Mouse (Mus musculus) ZHBTc4 (cell line): ENCODE measurements around the gene Pakap.
A peak's percentile ranks its signal among the peaks of the same experiment; 100 is the strongest.

Source experiments
- DNase-seq: peaks from one replicate; pipeline ENCODE4 v3.0.0-alpha.2; 2011; ENCODE audit warnings: low read depth, low spot score

Pakap gene

DNA sequence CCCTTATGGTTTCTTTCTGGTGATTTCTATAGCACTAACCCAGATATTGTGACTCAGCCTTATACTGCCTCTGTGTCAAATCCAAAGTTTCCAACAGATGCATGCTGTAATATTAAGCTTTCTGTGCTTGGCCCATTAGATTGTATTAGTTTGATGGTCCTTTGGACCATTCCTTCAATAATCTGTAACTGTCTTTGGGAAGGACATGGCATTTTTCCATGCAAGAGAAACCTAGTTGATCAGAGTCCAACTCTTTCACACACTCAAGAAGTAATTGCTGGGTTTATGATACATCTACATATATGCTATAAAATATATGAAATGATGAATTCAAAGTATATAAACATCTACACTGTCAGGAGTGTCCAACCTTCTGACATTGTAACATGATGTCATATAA lies 147.9 kb downstream of the Pakap start:
- no peak for DNase-seq

- DNase-seq: no peak
Measured at GRCm38 (mm10) chr4:57716735-57717134, 148.8 kb downstream of the Pakap start.

- DNase-seq: no peak
Measured at GRCm38 (mm10) chr4:57717354-57717753, 149.4 kb downstream of the Pakap start, which contains the start of gene Akap2. TSS of gene Akap2 (plus strand) at chr4:57717657.

GRCm38 (mm10) chr4:57719370-57719769 lies 151.4 kb downstream of the Pakap start:
- DNase-seq: peak; percentile 57

GRCm38 (mm10) chr4:57720869-57721361 lies 152.9 kb downstream of the Pakap start:
- peak; percentile 37 for DNase-seq

DNA sequence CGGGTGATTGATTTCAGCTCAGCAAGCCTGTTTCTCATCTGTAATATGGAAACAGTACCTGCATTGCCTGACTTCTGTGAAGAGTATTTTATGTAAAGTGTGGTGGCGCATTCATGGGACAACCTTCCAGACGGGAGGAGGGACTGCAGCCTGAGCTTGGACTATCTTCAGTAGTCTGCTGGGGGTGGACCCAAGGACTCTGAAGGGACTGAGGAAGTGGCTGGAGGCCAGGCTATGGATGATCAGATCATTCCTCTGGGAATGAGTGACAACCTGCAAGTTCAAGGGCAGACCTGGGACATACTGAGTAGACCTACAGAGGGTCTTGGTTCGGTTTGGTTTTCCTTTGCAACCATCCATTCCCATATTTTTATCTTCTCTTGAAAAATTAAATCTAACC lies 154.3 kb downstream of the Pakap start:
- DNase-seq: no peak

- peak; percentile 73 for DNase-seq
Measured at GRCm38 (mm10) chr4:57723659-57724058, 155.7 kb downstream of the Pakap start.

- DNase-seq: no peak
Measured at GRCm38 (mm10) chr4:57725569-57725968, 157.6 kb downstream of the Pakap start.

DNA sequence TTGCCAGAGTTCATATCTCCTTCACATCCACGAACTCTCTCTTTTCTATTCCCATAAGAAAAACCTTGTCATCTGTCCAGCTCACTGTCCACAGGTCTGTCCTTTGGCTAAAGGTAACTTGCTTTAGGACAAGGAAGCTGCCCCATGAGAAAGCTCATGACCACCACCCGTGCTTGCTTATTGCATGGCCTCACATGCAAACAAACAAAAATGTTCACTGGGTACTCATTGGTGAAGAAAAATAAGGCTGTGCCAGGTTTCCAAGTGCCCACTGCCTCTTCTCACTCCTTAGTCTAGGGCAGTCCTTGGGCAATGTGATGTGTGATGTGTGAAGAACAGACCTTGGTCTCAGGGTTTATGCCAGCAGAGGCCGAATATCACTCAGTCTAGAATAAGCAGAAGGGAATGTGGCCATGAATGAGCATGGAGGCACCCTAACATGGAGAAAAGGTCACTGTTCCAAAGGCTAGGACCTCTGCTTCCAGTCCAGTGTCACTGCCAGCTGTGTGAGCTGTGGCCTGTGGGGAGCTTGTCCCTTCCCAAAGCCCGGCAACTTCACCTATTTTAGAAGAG lies 160.7 kb downstream of the Pakap start:
- DNase-seq: no peak

- DNase-seq: no peak
Measured at GRCm38 (mm10) chr4:57730047-57730446, 162.1 kb downstream of the Pakap start.

DNA sequence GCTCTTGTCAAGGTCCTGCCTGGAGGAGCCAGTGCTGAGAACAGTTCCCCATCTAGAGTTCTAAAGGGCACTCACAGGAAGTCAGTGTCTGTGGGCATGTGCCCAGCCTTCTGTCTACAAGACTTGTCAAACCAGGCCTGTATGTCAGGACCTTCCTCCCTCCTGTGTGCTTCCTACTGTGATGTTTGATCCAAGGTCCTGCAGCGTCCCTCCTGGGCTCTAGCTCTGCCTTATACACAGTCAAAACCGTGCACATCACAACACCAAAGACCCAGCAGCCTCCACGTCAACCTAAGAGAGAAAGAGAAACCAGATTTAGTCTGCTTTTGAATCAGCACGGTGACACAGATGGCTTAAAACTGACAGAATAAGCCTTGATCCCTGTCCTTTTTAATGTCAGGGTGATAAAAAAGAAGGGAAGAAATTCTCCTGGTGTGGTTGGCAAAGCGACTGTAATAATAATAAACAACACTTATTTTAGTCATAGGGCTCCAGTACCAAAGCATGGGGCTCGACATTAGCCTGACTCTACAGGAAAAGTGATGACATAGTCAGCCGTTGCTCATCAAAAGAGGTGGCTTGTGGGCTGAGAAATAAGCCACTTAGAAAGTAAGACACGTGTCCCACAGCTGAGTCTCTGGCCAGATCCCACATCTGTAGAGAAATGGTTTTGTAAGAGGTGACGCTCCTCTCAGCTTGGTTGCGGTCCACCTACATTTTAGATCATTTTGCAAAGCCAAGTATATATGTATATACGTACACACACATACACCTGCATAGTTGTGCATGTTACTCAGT lies 163.0 kb downstream of the Pakap start:
- no peak for DNase-seq

GRCm38 (mm10) chr4:57732351-57732750 lies 164.4 kb downstream of the Pakap start:
- DNase-seq: no peak

DNA sequence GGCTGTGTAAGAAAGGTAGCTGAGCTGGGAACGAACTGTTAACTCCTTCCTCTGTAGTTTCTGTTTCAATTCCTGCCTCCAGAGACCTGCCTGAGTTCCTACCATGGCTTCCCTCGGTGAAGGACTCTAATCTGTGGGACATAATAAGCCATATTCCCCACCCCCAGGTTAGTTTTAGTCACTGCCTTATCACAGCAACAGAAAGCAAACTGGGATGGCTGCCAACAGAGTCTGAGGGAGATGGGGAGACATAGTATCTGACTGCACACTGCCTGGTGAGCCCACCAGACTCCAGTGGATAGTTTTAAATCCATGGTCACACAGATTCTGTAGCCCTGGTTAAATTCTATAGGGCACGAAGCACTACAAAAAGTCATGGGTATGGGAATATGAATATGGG lies 165.5 kb downstream of the Pakap start:
- no peak for DNase-seq

DNA sequence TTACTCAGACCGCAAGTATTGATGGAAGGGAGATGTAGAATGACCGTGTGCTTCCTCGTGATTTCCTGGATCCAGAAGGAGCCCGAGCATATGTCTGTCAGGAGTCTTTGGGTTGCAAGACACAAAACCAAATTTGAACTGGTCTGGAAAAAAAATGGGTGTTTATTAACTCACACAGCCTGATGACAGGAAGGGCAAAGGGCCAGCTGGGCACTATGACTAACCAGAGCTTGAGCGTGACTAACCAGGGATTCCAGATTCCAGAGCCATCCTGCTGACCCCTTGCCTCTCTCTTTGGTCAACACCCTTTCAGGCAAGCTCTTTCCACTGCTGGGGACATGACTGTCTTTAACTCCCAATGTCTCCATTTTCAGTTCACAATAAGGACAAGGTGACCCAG lies 167.4 kb downstream of the Pakap start:
- no peak for DNase-seq

- DNase-seq: no peak
Measured at GRCm38 (mm10) chr4:57738856-57739552, 171.0 kb downstream of the Pakap start.

DNA sequence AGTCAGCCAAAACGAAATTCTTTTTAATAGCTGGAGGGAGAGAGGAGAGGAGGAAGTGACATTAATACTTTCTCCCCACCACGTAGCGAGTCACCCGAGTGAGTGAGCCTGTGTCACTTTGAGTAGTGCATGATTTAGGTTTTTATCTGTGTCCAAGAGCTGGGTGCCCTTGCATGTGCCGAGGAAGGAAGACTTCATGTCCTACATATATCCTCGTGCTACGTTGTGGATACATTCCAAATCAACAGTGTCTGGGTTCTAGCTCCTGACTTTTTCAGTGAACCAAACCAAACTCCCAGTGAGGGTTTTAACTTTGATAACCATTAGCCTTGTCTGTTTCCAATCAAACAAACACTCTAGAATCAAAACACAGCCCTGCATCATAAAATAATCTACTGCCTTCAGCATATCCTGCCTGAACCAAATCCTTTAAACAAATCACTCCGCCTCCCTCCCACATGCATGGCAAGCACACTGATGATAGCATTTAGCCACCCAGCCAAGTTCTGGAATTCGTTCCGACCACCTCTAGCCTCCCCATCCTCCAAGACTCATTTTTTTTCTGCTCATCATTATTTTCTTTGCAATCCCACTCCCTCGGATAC lies 175.4 kb downstream of the Pakap start:
- no peak for DNase-seq

GRCm38 (mm10) chr4:57750651-57751050 lies 182.7 kb downstream of the Pakap start:
- no peak for DNase-seq

DNA sequence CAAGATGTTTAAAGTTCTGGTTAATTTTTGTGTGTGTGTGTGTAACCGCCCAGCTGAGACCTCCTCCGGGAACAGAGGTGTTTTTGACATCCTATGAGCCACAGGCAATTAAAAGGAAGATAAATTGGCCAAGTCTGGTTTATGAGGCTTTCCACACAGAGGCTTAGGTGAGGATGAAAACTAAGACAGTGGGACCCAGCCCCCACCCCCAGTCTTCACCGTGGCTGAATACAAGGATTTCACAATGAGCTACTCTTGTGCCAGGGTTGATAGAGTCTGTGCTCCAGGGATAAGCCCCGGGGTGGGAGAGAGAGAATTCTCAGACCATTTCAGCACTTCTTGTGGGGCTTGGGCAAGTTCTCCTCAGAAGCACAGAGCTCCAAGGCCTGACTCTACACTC lies 183.1 kb downstream of the Pakap start:
- DNase-seq: no peak

DNA sequence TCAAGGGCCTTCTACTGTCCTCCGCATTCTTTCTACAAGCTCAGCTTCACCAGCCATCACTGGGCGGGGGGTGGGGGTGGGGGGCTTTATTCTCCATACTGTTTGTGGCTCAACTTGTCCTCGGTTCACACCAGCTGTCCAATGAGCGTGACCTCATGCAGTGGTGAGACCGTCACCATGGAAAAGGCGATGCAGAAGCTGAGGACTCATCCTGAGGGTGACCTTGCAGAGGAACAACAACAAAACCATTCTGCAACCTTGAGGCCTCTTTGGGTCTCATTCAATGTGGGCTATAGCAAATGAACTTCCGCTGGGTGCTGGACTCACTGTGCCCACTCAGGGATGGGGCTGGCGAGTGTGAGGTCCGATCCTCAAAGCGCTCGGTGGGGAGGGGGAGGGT lies 183.6 kb downstream of the Pakap start:
- peak; percentile 34 for DNase-seq

GRCm38 (mm10) chr4:57755085-57755484 lies 187.1 kb downstream of the Pakap start:
- DNase-seq: no peak

GRCm38 (mm10) chr4:57757997-57758396 lies 190.0 kb downstream of the Pakap start:
- no peak for DNase-seq

- DNase-seq: no peak
Measured at GRCm38 (mm10) chr4:57762424-57762823, 194.4 kb downstream of the Pakap start.
